In genomic region chr8:121176291-121176690, GRCm38 (mm10) we compare ENCODE assay signal across 10 mouse cellular contexts. TPM values are rescaled to one million over a fixed set of nuclear protein-coding genes. Genes with fewer than 3 reads are reported as not detected.
DNase-seq lines count a peak whose midpoint lies in the region; ATAC-seq and TF ChIP-seq lines count a peak whose summit lies in the region.
"Had no signal": no experiment of that assay in that cellular context is flagged by ENCODE, and none has a peak within 500 bp of the region (broad histone marks: within the 10 kb centered on the region; RNA-seq: fewer than 3 reads in every experiment).

No protein-coding gene starts in this region.

- H3K36me3 ChIP-seq in forebrain, embryonic 11.5 days (ENCODE audit: control insufficient read depth, insufficient read depth, low read length), result no peaks in the 10 kb centered on the region
- no peaks in the 10 kb centered on the region for H3K36me3 ChIP-seq in forebrain, embryonic 10.5 days (replicated peaks)
- H3K36me3 ChIP-seq in hindbrain, postnatal 0 days (ENCODE audit: insufficient read depth, low read length), result no peaks in the 10 kb centered on the region
- no peaks in the 10 kb centered on the region for H3K36me3 ChIP-seq in neural tube, embryonic 13.5 days
- H3K36me3 ChIP-seq: neural tube, embryonic 12.5 days had no signal

- H3K4me1 ChIP-seq in forebrain, embryonic 11.5 days (replicated peaks; ENCODE audit: control insufficient read depth, insufficient read depth, low read length), result peaks cover 5% of the 10 kb centered on the region; the same call in 1 of the 2 replicates
- peaks cover 60% of the 10 kb centered on the region for H3K4me1 ChIP-seq in forebrain, embryonic 10.5 days
- H3K4me1 ChIP-seq in hindbrain, postnatal 0 days (ENCODE audit: insufficient read depth, low read length), result peaks cover 4% of the 10 kb centered on the region; the same call in 1 of the 2 replicates
- peaks cover 28% of the 10 kb centered on the region for H3K4me1 ChIP-seq in neural tube, embryonic 13.5 days (replicated peaks)

- 25% methylated on average over 3 of the region's 3 CpGs for WGBS in forebrain, embryonic 11.5 days
- 25% methylated on average over 3 of the region's 3 CpGs for WGBS in forebrain, embryonic 10.5 days
- WGBS in hindbrain, postnatal 0 days, result 44% methylated on average over 3 of the region's 3 CpGs
- 33% methylated on average over 3 of the region's 3 CpGs for WGBS in neural tube, embryonic 13.5 days

- no peak overlapping the region for H3K9ac ChIP-seq in forebrain, embryonic 11.5 days (ENCODE audit: low read length)
- no peak overlapping the region for H3K9ac ChIP-seq in hindbrain, postnatal 0 days (replicated peaks; ENCODE audit: low read length)
- no peak overlapping the region for H3K9ac ChIP-seq in neural tube, embryonic 13.5 days
- H3K9ac ChIP-seq: neural tube, embryonic 12.5 days had no signal

- no peaks in the 10 kb centered on the region for H3K9me3 ChIP-seq in forebrain, embryonic 11.5 days (ENCODE audit: control insufficient read depth, low read length)
- no peaks in the 10 kb centered on the region for H3K9me3 ChIP-seq in forebrain, embryonic 10.5 days
- no peaks in the 10 kb centered on the region for H3K9me3 ChIP-seq in hindbrain, postnatal 0 days (ENCODE audit: low read length)
- no peaks in the 10 kb centered on the region for H3K9me3 ChIP-seq in neural tube, embryonic 13.5 days
- H3K9me3 ChIP-seq: neural tube, embryonic 12.5 days had no signal

- intact Hi-C loops in gastrocnemius, postnatal 14 days (cut with DNase I; ENCODE audit: low total_unique reads), result no loop called here

- TF ChIP-seq CTCF in hindbrain, postnatal 0 days (IDR thresholded peaks at IDR 0.05; ENCODE audit: low read depth), result no peak

- H3K4me2 ChIP-seq in forebrain, embryonic 11.5 days (ENCODE audit: low read depth, low read length, severe bottlenecking), result no peak overlapping the region
- no peak overlapping the region for H3K4me2 ChIP-seq in hindbrain, postnatal 0 days (ENCODE audit: low read depth, low read length)
- no peak overlapping the region for H3K4me2 ChIP-seq in neural tube, embryonic 13.5 days
- H3K4me2 ChIP-seq: neural tube, embryonic 12.5 days had no signal

- no peak overlapping the region for H3K27ac ChIP-seq in forebrain, embryonic 11.5 days (ENCODE audit: low read depth, low read length)
- H3K27ac ChIP-seq in forebrain, embryonic 10.5 days, result no peak overlapping the region
- no peak overlapping the region for H3K27ac ChIP-seq in hindbrain, postnatal 0 days
- no peak overlapping the region for H3K27ac ChIP-seq in neural tube, embryonic 13.5 days (replicated peaks)
- H3K27ac ChIP-seq: neural tube, embryonic 12.5 days had no signal

- no peak overlapping the region for H3K4me3 ChIP-seq in forebrain, embryonic 11.5 days (ENCODE audit: low read depth, low read length)
- H3K4me3 ChIP-seq in forebrain, embryonic 10.5 days, result no peak overlapping the region
- no peak overlapping the region for H3K4me3 ChIP-seq in hindbrain, postnatal 0 days (ENCODE audit: low read length)
- H3K4me3 ChIP-seq in neural tube, embryonic 13.5 days, result no peak overlapping the region
- H3K4me3 ChIP-seq: neural tube, embryonic 12.5 days had no signal

- peak; percentile 23; the same call in 1 of the 2 replicates for ATAC-seq in forebrain, embryonic 11.5 days (replicated peaks; ENCODE audit: low FRiP score)
- no peak for ATAC-seq in hindbrain, postnatal 0 days
- peak; percentile 57; the same call in 1 of the 2 replicates for ATAC-seq in neural tube, embryonic 13.5 days (ENCODE audit: low read depth)

- DNase-seq in forebrain, embryonic 11.5 days (ENCODE audit: low spot score), result no peak
- DNase-seq in forebrain, embryonic 10.5 days (ENCODE audit: extremely low spot score, low spot score), result no peak
- DNase-seq in lung, postnatal 10 days, result peak; percentile 37
- no peak for DNase-seq in lung, adult 18-20 months
- peak; percentile 48 for DNase-seq in hindbrain, postnatal 0 days (ENCODE audit: low spot score)
- DNase-seq in urinary bladder, adult 18-20 months (ENCODE audit: low spot score in 2 of 2), result no peak
- DNase-seq in gastrocnemius, postnatal 14 days, result no peak

- H3K27me3 ChIP-seq in forebrain, embryonic 11.5 days (ENCODE audit: control insufficient read depth, insufficient read depth, low read length), result no peaks in the 10 kb centered on the region
- 0 out of 2 replicates have a peak, but pooled peaks cover 17% of the 10 kb centered on the region for H3K27me3 ChIP-seq in forebrain, embryonic 10.5 days (ENCODE audit: poor library complexity, severe bottlenecking)
- H3K27me3 ChIP-seq in hindbrain, postnatal 0 days (ENCODE audit: insufficient read depth, low read length), result no peaks in the 10 kb centered on the region
- peaks cover 31% of the 10 kb centered on the region for H3K27me3 ChIP-seq in neural tube, embryonic 13.5 days

RNA-seq across cellular contexts. Expression of gene Foxl1, which starts 48.6 kb away (rescaled TPM):
- 0.39 and 0.81 TPM in 2 replicates for polyA plus RNA-seq in forebrain, embryonic 11.5 days (2014; fragmentation: Nextera tagmentation; extraction: Ambion mirVana)
- 0.76 and 0.79 TPM in 2 replicates for polyA plus RNA-seq in forebrain, embryonic 10.5 days (2016; fragmentation: Nextera tagmentation; extraction: Ambion mirVana)
- total RNA-seq in hindbrain, postnatal 0 days (2014; rRNA removed), result 0.40 and 0.58 TPM in 2 replicates
- polyA plus RNA-seq in hindbrain, postnatal 0 days (2015; fragmentation: Nextera tagmentation; extraction: Ambion mirVana), result 0.21 TPM in 1 of 2 replicates, not detected in the other
- 0.70 and 0.84 TPM in 2 replicates for polyA plus RNA-seq in neural tube, embryonic 13.5 days (2015; fragmentation: Nextera tagmentation; extraction: Ambion mirVana)
- total RNA-seq in gastrocnemius, postnatal 14 days (2021), result under 1 TPM in 1 of 2 experiments, not detected in 1; 0.10 TPM
- total RNA-seq: layer of hippocampus, postnatal 14 days had no signal

Comparison
In these comparisons a context has a peak if more than half of its experiments do, and no peak if none do; other contexts are left out.
1. DNase-seq: peak in lung, postnatal 10 days (single experiment) and hindbrain, postnatal 0 days (single experiment); none in forebrain, embryonic 11.5 days (single experiment), forebrain, embryonic 10.5 days (single experiment), lung, adult 18-20 months (0 of 2), urinary bladder, adult 18-20 months (0 of 2) and gastrocnemius, postnatal 14 days (single experiment).